ENCODE assay signal across 8 mouse cellular contexts in the genomic region with DNA sequence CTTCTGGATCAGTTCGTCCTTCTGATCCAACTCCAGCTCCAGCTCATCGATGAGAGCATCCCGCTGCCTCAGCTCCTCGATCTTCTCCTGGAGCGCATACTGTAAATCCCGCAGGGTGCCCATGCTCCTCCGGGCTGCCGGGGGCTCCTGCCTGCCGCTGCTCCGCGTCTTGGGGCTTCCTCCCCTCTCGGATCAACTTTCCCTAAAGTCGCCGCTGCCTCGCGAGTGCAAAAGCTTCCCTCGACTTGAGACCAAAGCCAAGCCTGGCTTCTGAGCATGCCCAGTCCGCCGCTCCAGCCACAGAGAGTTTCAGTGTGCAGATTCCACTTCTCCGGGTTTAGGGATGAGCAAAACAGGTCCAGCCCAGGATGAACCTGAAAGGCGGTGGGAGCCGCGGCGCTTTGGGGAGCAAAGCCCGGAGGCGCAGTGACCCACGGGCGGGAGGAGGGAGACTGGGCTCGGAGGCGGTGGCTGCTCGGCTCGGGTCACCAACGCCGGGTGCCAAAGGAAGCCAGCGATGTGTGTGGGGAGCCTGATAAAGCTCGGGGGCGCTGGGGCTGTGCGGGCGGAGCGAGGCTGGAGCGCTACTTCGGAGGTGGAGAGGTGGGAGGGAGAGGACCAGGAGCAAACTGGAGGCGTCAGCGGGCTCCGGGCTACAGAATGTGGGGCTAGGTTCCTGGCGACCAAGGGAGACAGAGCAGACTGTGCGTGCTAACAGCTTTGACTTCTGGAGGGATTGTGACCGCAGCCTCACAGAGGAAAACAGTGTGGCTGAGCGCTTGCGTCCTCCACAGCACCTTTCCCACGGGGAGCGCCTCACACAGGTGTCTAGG.
DNase-seq lines count a peak whose midpoint lies in the region; ATAC-seq and TF ChIP-seq lines count a peak whose summit lies in the region.

No protein-coding gene starts in this region.

- no peaks in the 10 kb centered on the region for H3K27me3 ChIP-seq in embryonic facial prominence, embryonic 14.5 days (replicated peaks; ENCODE audit: control insufficient read depth, insufficient read depth, low read length)
- H3K27me3 ChIP-seq in heart, embryonic 12.5 days (replicated peaks), result no peaks in the 10 kb centered on the region
- peaks cover 13% of the 10 kb centered on the region; the same call in 1 of the 2 replicates for H3K27me3 ChIP-seq in kidney, postnatal 0 days (ENCODE audit: insufficient read depth, low read length)
- no peaks in the 10 kb centered on the region for H3K27me3 ChIP-seq in midbrain, embryonic 15.5 days (replicated peaks)
- H3K27me3 ChIP-seq in testis, adult 2 months (ENCODE audit: control insufficient read depth, insufficient read depth, low read length), result no peaks in the 10 kb centered on the region

- peak overlapping the region; percentile 75 for H3K27ac ChIP-seq in embryonic facial prominence, embryonic 14.5 days (replicated peaks; ENCODE audit: low read depth, low read length)
- no peak overlapping the region for H3K27ac ChIP-seq in heart, embryonic 12.5 days (ENCODE audit: poor library complexity, severe bottlenecking)
- H3K27ac ChIP-seq in kidney, postnatal 0 days, result no peak overlapping the region
- peak overlapping the region; percentile 82 for H3K27ac ChIP-seq in midbrain, embryonic 15.5 days
- H3K27ac ChIP-seq in testis, adult 2 months (ENCODE audit: control insufficient read depth, insufficient read depth, low read depth, low read length), result no peak overlapping the region

- WGBS in embryonic facial prominence, embryonic 14.5 days, result 0% methylated on average over 51 of the region's 52 CpGs
- under 1% methylated on average over 52 of the region's 52 CpGs for whole genome bisulfite sequencing in heart, embryonic 12.5 days
- under 1% methylated on average over 52 of the region's 52 CpGs for WGBS in kidney, postnatal 0 days
- under 1% methylated on average over 52 of the region's 52 CpGs for WGBS in midbrain, embryonic 15.5 days

- no peaks in the 10 kb centered on the region for H3K36me3 ChIP-seq in embryonic facial prominence, embryonic 14.5 days (ENCODE audit: control insufficient read depth, insufficient read depth, low read length)
- no peaks in the 10 kb centered on the region for H3K36me3 ChIP-seq in heart, embryonic 12.5 days
- no peaks in the 10 kb centered on the region for H3K36me3 ChIP-seq in kidney, postnatal 0 days (ENCODE audit: insufficient read depth, low read length)
- no peaks in the 10 kb centered on the region for H3K36me3 ChIP-seq in midbrain, embryonic 15.5 days (replicated peaks)
- no peaks in the 10 kb centered on the region for H3K36me3 ChIP-seq in testis, adult 2 months (ENCODE audit: control insufficient read depth, insufficient read depth, low read length)

- peak; percentile 40; the same call in 1 of the 2 replicates for ATAC-seq in cerebellum, adult (ENCODE audit: insufficient number of reproducible peaks, low FRiP score, low TSS enrichment)
- peak; percentile 77 for ATAC-seq in embryonic facial prominence, embryonic 14.5 days (ENCODE audit: low read depth)
- peak; percentile 67; the same call in 1 of the 2 replicates for ATAC-seq in heart, embryonic 12.5 days (ENCODE audit: insufficient number of reproducible peaks, low FRiP score)
- ATAC-seq in kidney, postnatal 0 days (replicated peaks; ENCODE audit: low FRiP score, low read depth), result 0 out of 2 replicates have a peak, but pooled peaks have one; percentile 21
- peak; percentile 91 for ATAC-seq in midbrain, embryonic 15.5 days (replicated peaks)

- H3K4me3 ChIP-seq in embryonic facial prominence, embryonic 14.5 days (ENCODE audit: low read depth, low read length), result peak overlapping the region; percentile 59
- H3K4me3 ChIP-seq in heart, embryonic 12.5 days, result peak overlapping the region; percentile 59
- peak overlapping the region; percentile 60 for H3K4me3 ChIP-seq in kidney, postnatal 0 days (replicated peaks; ENCODE audit: low read depth, low read length)
- peak overlapping the region; percentile 82 for H3K4me3 ChIP-seq in midbrain, embryonic 15.5 days
- peak overlapping the region; percentile 59 for H3K4me3 ChIP-seq in testis, adult 2 months (ENCODE audit: control insufficient read depth, low read depth, low read length)

- H3K4me2 ChIP-seq in embryonic facial prominence, embryonic 14.5 days (ENCODE audit: low read depth, low read length), result peak overlapping the region; percentile 83
- peak overlapping the region; percentile 93 for H3K4me2 ChIP-seq in heart, embryonic 12.5 days
- H3K4me2 ChIP-seq in kidney, postnatal 0 days (ENCODE audit: low read length), result peak overlapping the region; percentile 99
- peak overlapping the region; percentile 93 for H3K4me2 ChIP-seq in midbrain, embryonic 15.5 days

- H3K9ac ChIP-seq in embryonic facial prominence, embryonic 14.5 days (ENCODE audit: low read depth, low read length), result peak overlapping the region; percentile 73
- peak overlapping the region; percentile 65 for H3K9ac ChIP-seq in heart, embryonic 12.5 days
- peak overlapping the region; percentile 49; the same call in 1 of the 2 replicates for H3K9ac ChIP-seq in kidney, postnatal 0 days (ENCODE audit: low read depth, low read length)
- peak overlapping the region; percentile 76 for H3K9ac ChIP-seq in midbrain, embryonic 15.5 days

- no peak for TF ChIP-seq POLR2A in testis, adult 2 months (IDR thresholded peaks at IDR 0.05; ENCODE audit: control insufficient read depth, low read depth, low read length)

- no peak for TF ChIP-seq CTCF in kidney, postnatal 0 days (IDR thresholded peaks at IDR 0.05; ENCODE audit: low read depth)
- TF ChIP-seq CTCF in testis, adult 2 months (IDR thresholded peaks at IDR 0.05; ENCODE audit: control insufficient read depth, insufficient read depth, insufficient replicate concordance, low read depth, low read length), result no peak

- DNase-seq in cerebellum, adult 9-11 months, result no peak
- DNase-seq in embryonic facial prominence, embryonic 14.5 days (ENCODE audit: low spot score), result peak; percentile 80
- DNase-seq in kidney, postnatal 0 days (ENCODE audit: low spot score), result peak; percentile 66
- DNase-seq in liver, result peak; percentile 46

- H3K9me3 ChIP-seq in embryonic facial prominence, embryonic 14.5 days (ENCODE audit: control insufficient read depth, low read length), result no peaks in the 10 kb centered on the region
- H3K9me3 ChIP-seq in heart, embryonic 12.5 days (replicated peaks), result no peaks in the 10 kb centered on the region
- H3K9me3 ChIP-seq in kidney, postnatal 0 days (replicated peaks; ENCODE audit: low read length), result no peaks in the 10 kb centered on the region
- H3K9me3 ChIP-seq in midbrain, embryonic 15.5 days, result no peaks in the 10 kb centered on the region

- H3K4me1 ChIP-seq in embryonic facial prominence, embryonic 14.5 days (ENCODE audit: control insufficient read depth, insufficient read depth, low read length), result peaks cover 8% of the 10 kb centered on the region; the same call in 1 of the 2 replicates
- H3K4me1 ChIP-seq in heart, embryonic 12.5 days (replicated peaks), result peaks cover 14% of the 10 kb centered on the region
- peaks cover 12% of the 10 kb centered on the region for H3K4me1 ChIP-seq in kidney, postnatal 0 days (replicated peaks; ENCODE audit: insufficient read depth, low read length)
- peaks cover 12% of the 10 kb centered on the region for H3K4me1 ChIP-seq in midbrain, embryonic 15.5 days
- peaks cover 10% of the 10 kb centered on the region for H3K4me1 ChIP-seq in testis, adult 2 months (ENCODE audit: control insufficient read depth, insufficient read depth, low read length)

Comparison
In these comparisons a context has a peak if more than half of its experiments do, and no peak if none do; other contexts are left out.
1. ATAC-seq: peak in every context shown above with its lines; median percentile 91 in midbrain, embryonic 15.5 days; 77 in embryonic facial prominence, embryonic 14.5 days; 67 in heart, embryonic 12.5 days; 40 in cerebellum, adult; 21 in kidney, postnatal 0 days.
2. H3K27ac ChIP-seq: peak in embryonic facial prominence, embryonic 14.5 days (single experiment) and midbrain, embryonic 15.5 days (single experiment); none in heart, embryonic 12.5 days (single experiment), kidney, postnatal 0 days (single experiment) and testis, adult 2 months (single experiment).
3. Peak in every context shown above with its lines, with median percentiles within 50 percentile points of each other: H3K4me2 ChIP-seq, H3K4me3 ChIP-seq and H3K9ac ChIP-seq.